Mouse (Mus musculus) heart, adult 18-20 months (tissue): ENCODE results near the gene Smim15. TPM values are rescaled to one million over a fixed set of nuclear protein-coding genes. Genes with fewer than 3 reads are reported as not detected.
A peak's percentile ranks its signal among the peaks of the same experiment; 100 is the strongest.

Experiments
- DNase-seq, 2 experiments: peaks; one replicate each; pipeline ENCODE4 v3.0.0; 2021 to 2022; ENCODE audit warnings: mixed read lengths in 1 of 2
- total RNA-seq, 2 experiments: library from RNA; stranded (reverse); gene quantifications; 2 replicates each; pipeline ENCODE4 v1.2.3; 2021

Gene Smim15
- total RNA-seq, 2 experiments from 2014 or later: 23.1 to 24.9 TPM

GRCm38 (mm10) chr13:108062900-108063299, 18.7 kb downstream of the Smim15 start:
- no peak for DNase-seq

- DNase-seq: no peak
Measured at GRCm38 (mm10) chr13:108063374-108064134, 19.3 kb downstream of the Smim15 start.

DNA sequence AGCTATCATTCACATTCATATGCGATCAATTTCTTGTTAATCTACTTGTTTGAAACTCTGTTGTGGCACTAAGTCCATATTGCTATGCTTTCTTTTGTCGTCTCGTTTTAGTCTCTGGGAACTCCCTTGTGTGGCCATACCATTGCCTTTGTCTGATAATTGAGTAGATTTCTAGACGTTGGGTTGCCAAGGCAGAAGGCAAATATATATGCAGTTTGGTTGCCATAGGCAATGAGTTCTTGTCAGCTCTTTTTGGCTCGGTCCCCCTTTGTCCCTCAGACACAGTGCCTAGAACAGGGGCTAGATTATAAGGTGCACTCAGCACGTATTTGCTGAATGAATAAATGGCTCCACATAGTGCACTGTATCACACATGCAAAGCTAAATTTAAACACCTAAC, 20.1 kb downstream of the Smim15 start:
- DNase-seq: no peak

- DNase-seq: no peak
Measured at GRCm38 (mm10) chr13:108066021-108066420, 21.8 kb downstream of the Smim15 start.

- no peak for DNase-seq
Measured at GRCm38 (mm10) chr13:108069151-108069550, 24.9 kb downstream of the Smim15 start.

DNA sequence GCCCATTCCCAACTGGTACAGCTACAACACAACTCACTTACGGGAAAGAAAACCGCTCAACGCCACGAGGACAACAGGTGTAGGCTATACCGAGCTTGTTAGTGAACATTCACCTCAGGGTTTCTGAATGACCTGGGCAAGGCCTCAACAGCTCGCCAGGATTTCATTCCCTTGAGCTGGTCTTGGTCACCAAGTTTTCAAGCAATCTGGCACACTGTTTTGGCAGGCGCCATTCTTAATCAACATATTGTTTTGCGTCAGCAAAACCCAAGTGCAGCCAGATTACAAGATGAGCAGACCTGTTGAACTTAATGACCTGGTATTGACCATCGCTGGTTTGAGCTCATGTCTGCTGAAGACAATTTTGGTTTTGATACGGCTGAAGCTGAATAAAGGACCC, 25.9 kb downstream of the Smim15 start:
- DNase-seq: no peak

GRCm38 (mm10) chr13:108077476-108077875, 33.2 kb downstream of the Smim15 start:
- DNase-seq: peak in 1 of 2 experiments; percentile 10

- DNase-seq: no peak
Measured at GRCm38 (mm10) chr13:108077901-108078300, 33.7 kb downstream of the Smim15 start.

- DNase-seq: no peak
Measured at GRCm38 (mm10) chr13:108084086-108084485, 39.8 kb downstream of the Smim15 start.

- DNase-seq: no peak
Measured at GRCm38 (mm10) chr13:108086036-108086435, 41.8 kb downstream of the Smim15 start.

DNA sequence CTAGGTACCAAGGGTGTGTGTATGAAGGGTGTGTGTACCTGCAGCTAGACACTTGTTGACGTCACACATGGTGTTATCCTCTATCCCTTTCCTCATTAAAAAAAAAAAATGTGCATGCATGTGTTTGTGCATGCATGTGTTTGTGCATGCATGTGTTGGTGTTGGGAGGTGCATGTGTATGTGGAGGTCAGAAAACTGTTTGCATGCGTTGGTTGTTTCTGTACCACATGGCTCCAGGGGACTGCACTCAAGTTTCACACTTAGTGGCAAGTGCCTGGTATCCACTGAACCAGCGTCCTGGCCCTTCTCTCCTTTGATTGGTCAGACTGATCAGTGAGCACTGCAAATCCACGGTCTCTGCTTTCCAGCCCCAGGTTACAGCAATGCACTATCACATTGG, 42.5 kb downstream of the Smim15 start:
- DNase-seq: no peak

- DNase-seq: no peak
Measured at GRCm38 (mm10) chr13:108092290-108092689, 48.0 kb downstream of the Smim15 start.

- DNase-seq: no peak
Measured at GRCm38 (mm10) chr13:108094681-108095080, 50.4 kb downstream of the Smim15 start.

DNA sequence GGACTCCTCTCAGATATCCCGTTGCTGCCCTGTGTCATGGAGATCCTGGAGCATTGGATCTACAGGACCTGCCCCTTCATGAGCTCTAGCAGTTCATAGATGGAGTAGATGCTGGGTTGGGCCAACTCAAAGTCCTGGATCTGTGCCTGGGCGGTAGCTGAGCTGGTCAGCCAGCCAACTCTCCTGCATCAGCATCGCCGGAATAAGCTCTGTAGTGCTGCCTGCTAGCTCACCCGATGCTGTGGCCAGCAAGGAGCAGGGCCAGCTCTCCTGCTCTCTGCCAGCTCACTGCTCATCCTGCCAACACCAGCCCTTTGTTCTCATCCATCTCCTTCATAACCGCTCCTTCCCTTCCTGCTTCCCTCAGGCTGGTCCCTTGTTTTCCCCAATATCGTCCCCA, 51.4 kb downstream of the Smim15 start:
- peak; percentile 34 to 55 for DNase-seq

DNA sequence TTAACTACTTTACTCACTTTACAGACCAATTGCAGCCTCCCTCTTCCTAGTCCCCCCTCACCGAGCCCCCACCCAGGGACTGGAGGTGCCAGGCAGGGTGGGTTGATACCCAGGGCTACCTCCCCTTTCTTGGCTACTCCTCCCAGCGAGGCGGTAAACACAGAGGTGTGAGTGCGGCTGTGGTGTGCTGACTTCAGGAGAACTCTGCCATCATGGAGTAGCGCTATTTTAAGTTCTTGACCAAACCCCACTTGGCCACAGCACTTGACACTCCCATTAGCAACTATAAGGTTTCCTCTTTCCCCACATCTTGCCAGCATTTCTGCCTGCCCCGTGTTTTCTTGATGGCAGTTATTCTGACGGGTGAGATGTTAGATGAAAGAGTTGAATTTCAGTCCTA, 52.2 kb downstream of the Smim15 start:
- DNase-seq: peak; percentile 2 to 8

Other genes starting within 250 kb of the Smim15 start
- 10 to 100 TPM; 25.8 to 30.4 TPM for gene Ndufaf2, start 114.2 kb downstream of the Smim15 start, total RNA-seq
- 1 to 10 TPM; 4.9 to 6.1 TPM for gene Ercc8, start 114.3 kb downstream of the Smim15 start, total RNA-seq
- under 1 TPM; 0.15 to 0.26 TPM for gene Elovl7, start 170.0 kb downstream of the Smim15 start, total RNA-seq